Mouse (Mus musculus): ENCODE results near the gene Amph. TPM values are rescaled to one million over a fixed set of nuclear protein-coding genes. Genes with fewer than 3 reads are reported as not detected.
"Not testable (repeated sequence)": the region's sequence is repeated elsewhere in the genome, so short reads cannot be mapped to it uniquely, and the experiment has no call there.

Amph gene
- total RNA-seq (2021): 1 to 10 TPM; 1.5 to 1.6 TPM
- long read RNA-seq, experiment 1, partial matches to known transcripts: 2 of 3 reads
- long read RNA-seq, experiment 1, other reads (novel, unspliced or antisense): 0 of 3 reads
- long read RNA-seq, experiment 2, partial matches to known transcripts: 0 of 1 reads
- long read RNA-seq, experiment 2, other reads (novel, unspliced or antisense): 0 of 1 reads

- DNase-seq (ENCODE audit: low spot score in 2 of 2): peak; percentile 17 to 40
Measured at GRCm38 (mm10) chr13:18948171-18949028, at the start of gene Amph. Gene Amph, plus strand, starts transcription at chr13:18948205.

- DNase-seq (ENCODE audit: low spot score in 2 of 2): no peak
Measured at GRCm38 (mm10) chr13:18903623-18904022, 44.4 kb upstream of the Amph start.

GRCm38 (mm10) chr13:18914774-18915173 is 33.2 kb upstream of the Amph start:
- no peak for DNase-seq (ENCODE audit: low spot score in 2 of 2)

- DNase-seq (ENCODE audit: low spot score in 2 of 2): not testable (repeated sequence)
Measured at GRCm38 (mm10) chr13:18933191-18933590, 14.8 kb upstream of the Amph start.

- DNase-seq (ENCODE audit: low spot score in 2 of 2): no peak
Measured at GRCm38 (mm10) chr13:18947686-18948085, 319 bp upstream of the Amph start.

- DNase-seq (ENCODE audit: low spot score in 2 of 2): no peak
Measured at GRCm38 (mm10) chr13:18949029-18949350, 985 bp downstream of the Amph start.

GRCm38 (mm10) chr13:18949626-18950200 is 1.7 kb downstream of the Amph start:
- no peak for DNase-seq (ENCODE audit: low spot score in 2 of 2)

- no peak for DNase-seq (ENCODE audit: low spot score in 2 of 2)
Measured at GRCm38 (mm10) chr13:18953575-18953974, 5.6 kb downstream of the Amph start.

- DNase-seq (ENCODE audit: low spot score in 2 of 2): no peak
Measured at GRCm38 (mm10) chr13:18956065-18956913, 8.3 kb downstream of the Amph start.

- DNase-seq (ENCODE audit: low spot score in 2 of 2): no peak
Measured at GRCm38 (mm10) chr13:18957028-18957427, 9.0 kb downstream of the Amph start.

- no peak for DNase-seq (ENCODE audit: low spot score in 2 of 2)
Measured at GRCm38 (mm10) chr13:18972571-18972970, 24.6 kb downstream of the Amph start.

- no peak for DNase-seq (ENCODE audit: low spot score in 2 of 2)
Measured at GRCm38 (mm10) chr13:18974351-18974750, 26.3 kb downstream of the Amph start.

- DNase-seq (ENCODE audit: low spot score in 2 of 2): no peak
Measured at GRCm38 (mm10) chr13:18987266-18987665, 39.3 kb downstream of the Amph start.

- no peak for DNase-seq (ENCODE audit: low spot score in 2 of 2)
Measured at GRCm38 (mm10) chr13:18988323-18988722, 40.3 kb downstream of the Amph start.

- no peak for DNase-seq (ENCODE audit: low spot score in 2 of 2)
Measured at GRCm38 (mm10) chr13:18989185-18989714, 41.2 kb downstream of the Amph start.

- no peak for DNase-seq (ENCODE audit: low spot score in 2 of 2)
Measured at GRCm38 (mm10) chr13:19002502-19002901, 54.5 kb downstream of the Amph start.

- DNase-seq (ENCODE audit: low spot score in 2 of 2): no peak
Measured at GRCm38 (mm10) chr13:19004406-19004805, 56.4 kb downstream of the Amph start.

- DNase-seq (ENCODE audit: low spot score in 2 of 2): no peak
Measured at GRCm38 (mm10) chr13:19008440-19008839, 60.4 kb downstream of the Amph start.

- no peak for DNase-seq (ENCODE audit: low spot score in 2 of 2)
Measured at GRCm38 (mm10) chr13:19014825-19015375, 66.9 kb downstream of the Amph start.

GRCm38 (mm10) chr13:19021529-19021928 is 73.5 kb downstream of the Amph start:
- no peak for DNase-seq (ENCODE audit: low spot score in 2 of 2)

- no peak for DNase-seq (ENCODE audit: low spot score in 2 of 2)
Measured at GRCm38 (mm10) chr13:19022310-19022709, 74.3 kb downstream of the Amph start.
